19 mouse cellular contexts compared by ENCODE assay signal in the genomic region with DNA sequence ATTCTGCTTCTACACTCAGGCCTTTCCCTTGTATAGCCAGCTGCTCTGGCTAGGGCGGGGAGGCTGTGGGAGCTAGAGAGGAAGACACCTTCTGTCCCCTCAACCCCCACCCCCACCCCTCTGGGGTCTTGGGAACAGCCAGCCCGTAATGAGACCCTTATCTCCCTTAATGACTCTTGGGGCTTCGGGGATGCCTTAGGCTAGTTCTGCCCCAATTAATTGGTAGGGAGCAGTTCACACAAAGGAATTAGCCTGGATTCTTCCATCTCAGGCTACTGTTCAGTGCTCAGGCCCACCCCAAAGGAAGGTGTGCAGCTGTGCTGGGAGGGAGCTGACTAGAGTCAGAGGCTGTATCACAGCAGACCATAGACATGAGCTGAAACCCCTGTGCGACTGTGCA. TPM values are rescaled to one million over a fixed set of nuclear protein-coding genes. Genes with fewer than 3 reads are reported as not detected.
DNase-seq lines count a peak whose midpoint lies in the region; ATAC-seq lines count a peak whose summit lies in the region.
"Had no signal": no experiment of that assay in that cellular context is flagged by ENCODE, and none has a peak within 500 bp of the region (broad histone marks: within the 10 kb centered on the region; RNA-seq: fewer than 3 reads in every experiment).

No protein-coding gene starts in this region.

- peaks cover 11% of the 10 kb centered on the region for H3K4me1 ChIP-seq in forebrain, embryonic 12.5 days
- H3K4me1 ChIP-seq in forebrain, embryonic 13.5 days = peaks cover 10% of the 10 kb centered on the region; the same call in 1 of the 2 replicates
- H3K4me1 ChIP-seq in neural tube, embryonic 11.5 days (ENCODE audit: control insufficient read depth, insufficient read depth, low read length) = no peaks in the 10 kb centered on the region
- peaks cover 5% of the 10 kb centered on the region for H3K4me1 ChIP-seq in hindbrain, embryonic 15.5 days (replicated peaks)
- H3K4me1 ChIP-seq: liver, embryonic 12.5 days had no signal

- H3K27me3 ChIP-seq in forebrain, embryonic 12.5 days = no peaks in the 10 kb centered on the region
- H3K27me3 ChIP-seq in forebrain, embryonic 13.5 days = no peaks in the 10 kb centered on the region
- peaks cover 4% of the 10 kb centered on the region; the same call in 1 of the 2 replicates for H3K27me3 ChIP-seq in neural tube, embryonic 11.5 days (ENCODE audit: control insufficient read depth, insufficient read depth, low read length)
- H3K27me3 ChIP-seq in hindbrain, embryonic 15.5 days = no peaks in the 10 kb centered on the region

- 30% methylated on average over 4 of the region's 4 CpGs for WGBS in forebrain, embryonic 12.5 days
- WGBS in forebrain, embryonic 13.5 days = 30% methylated on average over 4 of the region's 4 CpGs
- WGBS in neural tube, embryonic 11.5 days = 44% methylated on average over 4 of the region's 4 CpGs
- 41% methylated on average over 4 of the region's 4 CpGs for WGBS in hindbrain, embryonic 15.5 days

- H3K4me3 ChIP-seq in forebrain, embryonic 12.5 days (replicated peaks) = no peak overlapping the region
- no peak overlapping the region for H3K4me3 ChIP-seq in forebrain, embryonic 13.5 days
- H3K4me3 ChIP-seq in neural tube, embryonic 11.5 days (ENCODE audit: low read depth, low read length) = no peak overlapping the region
- no peak overlapping the region for H3K4me3 ChIP-seq in hindbrain, embryonic 15.5 days
- H3K4me3 ChIP-seq: heart, embryonic 15.5 days; kidney, embryonic 15.5 days; limb, embryonic 12.5 days; liver, embryonic 12.5 days had no signal

- H3K9me3 ChIP-seq in forebrain, embryonic 12.5 days = no peaks in the 10 kb centered on the region
- H3K9me3 ChIP-seq in forebrain, embryonic 13.5 days (replicated peaks) = no peaks in the 10 kb centered on the region
- H3K9me3 ChIP-seq in neural tube, embryonic 11.5 days (ENCODE audit: control insufficient read depth, low read length) = no peaks in the 10 kb centered on the region
- no peaks in the 10 kb centered on the region for H3K9me3 ChIP-seq in hindbrain, embryonic 15.5 days
- H3K9me3 ChIP-seq: heart, embryonic 15.5 days; kidney, embryonic 15.5 days; limb, embryonic 12.5 days; liver, embryonic 12.5 days had no signal

- DNase-seq in neural tube, embryonic 11.5 days (ENCODE audit: low spot score) = peak; percentile 37
- DNase-seq in neural tube, embryonic 10.5 days (ENCODE audit: extremely low spot score, low spot score) = no peak
- DNase-seq in lung, postnatal 36 days = no peak
- DNase-seq in cerebellum, postnatal 36 days = no peak
- DNase-seq: adrenal gland, postnatal 36 days; cerebellum, adult 2 months; gastrocnemius, postnatal 25 days; kidney, postnatal 4 days; lung, adult 2 months had no signal

- ATAC-seq in forebrain, embryonic 12.5 days (ENCODE audit: low FRiP score) = peak; percentile 37; the same call in 1 of the 2 replicates
- ATAC-seq in forebrain, embryonic 13.5 days = no peak
- no peak for ATAC-seq in neural tube, embryonic 11.5 days (ENCODE audit: insufficient read depth, low FRiP score, low TSS enrichment)
- peak; percentile 31; the same call in 1 of the 2 replicates for ATAC-seq in hindbrain, embryonic 15.5 days (ENCODE audit: low FRiP score, low read depth)
- ATAC-seq: forebrain, embryonic 14.5 days; intestine, postnatal 0 days; liver, embryonic 12.5 days had no signal

- no peaks in the 10 kb centered on the region for H3K36me3 ChIP-seq in forebrain, embryonic 12.5 days (replicated peaks)
- no peaks in the 10 kb centered on the region for H3K36me3 ChIP-seq in forebrain, embryonic 13.5 days (ENCODE audit: poor library complexity, severe bottlenecking)
- H3K36me3 ChIP-seq in neural tube, embryonic 11.5 days (ENCODE audit: control insufficient read depth, insufficient read depth, low read length) = no peaks in the 10 kb centered on the region
- no peaks in the 10 kb centered on the region for H3K36me3 ChIP-seq in hindbrain, embryonic 15.5 days
- H3K36me3 ChIP-seq: heart, embryonic 15.5 days; kidney, embryonic 15.5 days; limb, embryonic 12.5 days; liver, embryonic 12.5 days had no signal

- H3K4me2 ChIP-seq in forebrain, embryonic 12.5 days = no peak overlapping the region
- H3K4me2 ChIP-seq in forebrain, embryonic 13.5 days = no peak overlapping the region
- no peak overlapping the region for H3K4me2 ChIP-seq in neural tube, embryonic 11.5 days (ENCODE audit: low read depth)
- no peak overlapping the region for H3K4me2 ChIP-seq in hindbrain, embryonic 15.5 days
- H3K4me2 ChIP-seq: heart, embryonic 15.5 days; kidney, embryonic 15.5 days; limb, embryonic 12.5 days; liver, embryonic 12.5 days had no signal

- no peak overlapping the region for H3K9ac ChIP-seq in forebrain, embryonic 12.5 days
- no peak overlapping the region for H3K9ac ChIP-seq in forebrain, embryonic 13.5 days
- no peak overlapping the region for H3K9ac ChIP-seq in neural tube, embryonic 11.5 days (ENCODE audit: low read length)
- H3K9ac ChIP-seq in hindbrain, embryonic 15.5 days = no peak overlapping the region
- H3K9ac ChIP-seq: heart, embryonic 15.5 days; kidney, embryonic 15.5 days; limb, embryonic 12.5 days; liver, embryonic 12.5 days had no signal

- H3K27ac ChIP-seq in forebrain, embryonic 12.5 days = peak overlapping the region; percentile 42; the same call in 1 of the 2 replicates
- H3K27ac ChIP-seq in forebrain, embryonic 13.5 days = no peak overlapping the region
- H3K27ac ChIP-seq in neural tube, embryonic 11.5 days (ENCODE audit: low read depth, low read length) = no peak overlapping the region
- no peak overlapping the region for H3K27ac ChIP-seq in hindbrain, embryonic 15.5 days (replicated peaks)
- H3K27ac ChIP-seq: heart, embryonic 15.5 days; kidney, embryonic 15.5 days; limb, embryonic 12.5 days; liver, embryonic 12.5 days had no signal

RNA-seq across cellular contexts. Expression of gene Slc1a6, which starts 4.5 kb away (rescaled TPM):
- 1.7 and 1.8 TPM in 2 replicates for polyA plus RNA-seq in forebrain, embryonic 12.5 days (2016; fragmentation: Nextera tagmentation; extraction: Ambion mirVana)
- 1.2 and 2.2 TPM in 2 replicates for polyA plus RNA-seq in forebrain, embryonic 13.5 days (2015; fragmentation: Nextera tagmentation; extraction: Ambion mirVana)
- polyA plus RNA-seq in neural tube, embryonic 11.5 days (2014; fragmentation: Nextera tagmentation; extraction: Ambion mirVana) = 0.80 and 0.84 TPM in 2 replicates
- 27.3 and 29.8 TPM in 2 replicates for polyA plus RNA-seq in hindbrain, embryonic 15.5 days (2015; fragmentation: Nextera tagmentation; extraction: Ambion mirVana)

RNA-seq across cellular contexts. Expression of gene Ccdc105, which starts 23.0 kb away (rescaled TPM):
- polyA plus RNA-seq in forebrain, embryonic 12.5 days (2016; fragmentation: Nextera tagmentation; extraction: Ambion mirVana) = 0.13 and 0.44 TPM in 2 replicates
- polyA plus RNA-seq in forebrain, embryonic 13.5 days (2015; fragmentation: Nextera tagmentation; extraction: Ambion mirVana) = 0.13 and 0.21 TPM in 2 replicates
- polyA plus RNA-seq in neural tube, embryonic 11.5 days (2014; fragmentation: Nextera tagmentation; extraction: Ambion mirVana) = not detected in 2 replicates
- 0.39 and 0.65 TPM in 2 replicates for polyA plus RNA-seq in hindbrain, embryonic 15.5 days (2015; fragmentation: Nextera tagmentation; extraction: Ambion mirVana)
- polyA plus RNA-seq: heart, embryonic 15.5 days; intestine, postnatal 0 days; kidney, embryonic 15.5 days; liver, embryonic 12.5 days; lung, adult 2 months had no signal

RNA-seq across cellular contexts. Expression of gene Casp14, which starts 57.7 kb away (rescaled TPM):
- polyA plus RNA-seq in forebrain, embryonic 12.5 days (2016; fragmentation: Nextera tagmentation; extraction: Ambion mirVana) = not detected in 2 replicates
- polyA plus RNA-seq in forebrain, embryonic 13.5 days (2015; fragmentation: Nextera tagmentation; extraction: Ambion mirVana) = not detected in 2 replicates
- polyA plus RNA-seq in neural tube, embryonic 11.5 days (2014; fragmentation: Nextera tagmentation; extraction: Ambion mirVana) = not detected in 2 replicates
- not detected in 2 replicates for polyA plus RNA-seq in hindbrain, embryonic 15.5 days (2015; fragmentation: Nextera tagmentation; extraction: Ambion mirVana)
- polyA plus RNA-seq: cerebellum, adult 2 months; forebrain, embryonic 14.5 days; heart, embryonic 15.5 days; kidney, embryonic 15.5 days; liver, embryonic 12.5 days; urinary bladder, adult 2 months had no signal

Comparison
In these comparisons a context has a peak if more than half of its experiments do, and no peak if none do; other contexts are left out.
1. ATAC-seq: peak in forebrain, embryonic 12.5 days (single experiment) and hindbrain, embryonic 15.5 days (single experiment); none in forebrain, embryonic 13.5 days (single experiment) and neural tube, embryonic 11.5 days (single experiment).